Mouse (Mus musculus) brain, embryonic 14.5 days (tissue): ENCODE measurements around the gene Klk15.

Experiments
- CTCF ChIP-seq: fragments of 200-500 bp; IDR thresholded peaks from 2 replicates; pipeline ENCODE4 v1.5.1; 2012; ENCODE audit warnings: inconsistent platforms, mild to moderate bottlenecking, moderate library complexity, borderline replicate concordance; ENCODE audit not compliant: insufficient read depth, insufficient read length; ENCODE audit errors: extremely low read depth
- POLR2A ChIP-seq: fragments of 200-500 bp; IDR thresholded peaks from 2 replicates; pipeline ENCODE4 v1.6.1; 2012; ENCODE audit warnings: mild to moderate bottlenecking, inconsistent platforms, borderline replicate concordance; ENCODE audit not compliant: poor library complexity, insufficient read depth, insufficient read length, severe bottlenecking; ENCODE audit errors: extremely low read depth

- TF ChIP-seq CTCF (no peak), POLR2A (no peak)
Measured at GRCm38 (mm10) chr7:43950364-43950763, 16.8 kb downstream of the Klk15 start, which contains the start of gene Klk1b8.
